ENCODE assay signal across 21 mouse cellular contexts in the genomic region with DNA sequence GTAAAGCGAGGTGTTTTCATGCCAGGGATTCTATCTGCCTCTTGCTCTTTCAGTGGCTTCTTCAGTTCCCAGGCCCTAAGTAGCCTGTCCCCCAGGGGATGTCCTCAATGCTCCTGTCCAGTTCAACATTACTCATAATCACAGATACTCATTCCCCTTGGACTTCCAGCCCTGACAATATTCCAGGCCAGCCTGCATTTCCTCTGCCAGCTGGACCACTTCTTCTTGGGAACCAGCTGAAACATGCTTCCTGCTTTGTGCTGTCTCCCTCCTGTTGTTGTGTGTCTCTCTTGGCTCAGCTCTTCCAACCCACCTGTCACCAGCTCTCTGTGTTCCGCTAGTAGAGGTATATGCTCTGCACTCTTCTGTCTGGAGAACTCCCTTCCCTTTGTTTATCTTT. TPM values are rescaled to one million over a fixed set of nuclear protein-coding genes. Genes with fewer than 3 reads are reported as not detected.
A peak's percentile ranks its signal among the peaks of the same experiment; 100 is the strongest.
DNase-seq lines count a peak whose midpoint lies in the region; ATAC-seq and TF ChIP-seq lines count a peak whose summit lies in the region.
"Had no signal": no experiment of that assay in that cellular context is flagged by ENCODE, and none has a peak within 500 bp of the region (broad histone marks: within the 10 kb centered on the region; RNA-seq: fewer than 3 reads in every experiment).

No protein-coding gene starts in this region.

- no peak overlapping the region for H3K9ac ChIP-seq in hindbrain, postnatal 0 days (replicated peaks; ENCODE audit: low read length)
- H3K9ac ChIP-seq in hindbrain, embryonic 11.5 days (ENCODE audit: low read depth, low read length) = no peak overlapping the region
- H3K9ac ChIP-seq: forebrain, embryonic 15.5 days; heart, embryonic 13.5 days; hindbrain, embryonic 12.5 days; kidney, embryonic 15.5 days; limb, embryonic 15.5 days; liver, embryonic 15.5 days; midbrain, embryonic 15.5 days had no signal

- no peaks in the 10 kb centered on the region for H3K9me3 ChIP-seq in hindbrain, postnatal 0 days (ENCODE audit: low read length)
- H3K9me3 ChIP-seq in hindbrain, embryonic 11.5 days (ENCODE audit: control insufficient read depth, low read length) = no peaks in the 10 kb centered on the region
- H3K9me3 ChIP-seq: forebrain, embryonic 15.5 days; heart, embryonic 13.5 days; hindbrain, embryonic 12.5 days; kidney, embryonic 15.5 days; limb, embryonic 15.5 days; liver, embryonic 15.5 days; midbrain, embryonic 15.5 days had no signal

- H3K4me2 ChIP-seq in hindbrain, postnatal 0 days (ENCODE audit: low read depth, low read length) = no peak overlapping the region
- no peak overlapping the region for H3K4me2 ChIP-seq in hindbrain, embryonic 11.5 days (replicated peaks; ENCODE audit: low read depth, low read length)
- H3K4me2 ChIP-seq: forebrain, embryonic 15.5 days; heart, embryonic 13.5 days; hindbrain, embryonic 12.5 days; kidney, embryonic 15.5 days; limb, embryonic 15.5 days; liver, embryonic 15.5 days; midbrain, embryonic 15.5 days had no signal

- WGBS in hindbrain, postnatal 0 days = 86% methylated on average over 2 of the region's 2 CpGs
- 96% methylated on average over 2 of the region's 2 CpGs for WGBS in hindbrain, embryonic 11.5 days

- peak; percentile 62 for DNase-seq in cerebellum, postnatal 10 days
- no peak for DNase-seq in cerebellum, postnatal 36 days
- peak; percentile 30 for DNase-seq in hindbrain, postnatal 0 days (ENCODE audit: low spot score)
- DNase-seq in hindbrain, embryonic 11.5 days (ENCODE audit: low spot score) = no peak
- DNase-seq in gastrocnemius, postnatal 25 days = peak; percentile 10
- DNase-seq in heart, postnatal 36 days = peak; percentile 30 to 31
- DNase-seq in right cerebral cortex, postnatal 14 days = no peak
- DNase-seq in left cerebral cortex, postnatal 14 days (ENCODE audit: low spot score in 2 of 2) = no peak
- DNase-seq: adrenal gland, adult 2 months; cerebellum, adult 9-10 months; right cerebral cortex, postnatal 4 days; thymus, postnatal 14 days had no signal

- no peak for ATAC-seq in hindbrain, postnatal 0 days
- no peak for ATAC-seq in hindbrain, embryonic 11.5 days (ENCODE audit: low FRiP score)
- ATAC-seq: forebrain, embryonic 15.5 days; lung, postnatal 0 days; midbrain, embryonic 15.5 days had no signal

- H3K4me3 ChIP-seq in hindbrain, postnatal 0 days (ENCODE audit: low read length) = no peak overlapping the region
- H3K4me3 ChIP-seq in hindbrain, embryonic 11.5 days (ENCODE audit: low read depth, low read length) = no peak overlapping the region
- H3K4me3 ChIP-seq: forebrain, embryonic 15.5 days; heart, embryonic 13.5 days; hindbrain, embryonic 12.5 days; kidney, embryonic 15.5 days; limb, embryonic 15.5 days; liver, embryonic 15.5 days; midbrain, embryonic 15.5 days; myocyte had no signal

- intact Hi-C loops in heart, postnatal 36 days (cut with DNase I) = no loop called here
- intact Hi-C loops in left cerebral cortex, postnatal 14 days (cut with DNase I) = no loop called here

- H3K27me3 ChIP-seq in hindbrain, postnatal 0 days (ENCODE audit: insufficient read depth, low read length) = no peaks in the 10 kb centered on the region
- no peaks in the 10 kb centered on the region for H3K27me3 ChIP-seq in hindbrain, embryonic 11.5 days (ENCODE audit: control insufficient read depth, insufficient read depth, low read length)
- H3K27me3 ChIP-seq: forebrain, embryonic 15.5 days; heart, embryonic 13.5 days; hindbrain, embryonic 12.5 days; kidney, embryonic 15.5 days; limb, embryonic 15.5 days; liver, embryonic 15.5 days; midbrain, embryonic 15.5 days had no signal

- H3K27ac ChIP-seq in hindbrain, postnatal 0 days = no peak overlapping the region
- H3K27ac ChIP-seq in hindbrain, embryonic 11.5 days (ENCODE audit: low read depth, low read length) = no peak overlapping the region
- H3K27ac ChIP-seq: forebrain, embryonic 15.5 days; heart, embryonic 13.5 days; hindbrain, embryonic 12.5 days; kidney, embryonic 15.5 days; limb, embryonic 15.5 days; liver, embryonic 15.5 days; midbrain, embryonic 15.5 days had no signal

- no peaks in the 10 kb centered on the region for H3K36me3 ChIP-seq in hindbrain, postnatal 0 days (ENCODE audit: insufficient read depth, low read length)
- no peaks in the 10 kb centered on the region for H3K36me3 ChIP-seq in hindbrain, embryonic 11.5 days (ENCODE audit: control insufficient read depth, insufficient read depth, low read length)
- H3K36me3 ChIP-seq: forebrain, embryonic 15.5 days; heart, embryonic 13.5 days; hindbrain, embryonic 12.5 days; kidney, embryonic 15.5 days; limb, embryonic 15.5 days; liver, embryonic 15.5 days; midbrain, embryonic 15.5 days had no signal

- no peaks in the 10 kb centered on the region for H3K4me1 ChIP-seq in hindbrain, postnatal 0 days (ENCODE audit: insufficient read depth, low read length)
- H3K4me1 ChIP-seq in hindbrain, embryonic 11.5 days (replicated peaks; ENCODE audit: control insufficient read depth, insufficient read depth, low read length) = no peaks in the 10 kb centered on the region
- H3K4me1 ChIP-seq: forebrain, embryonic 15.5 days; hindbrain, embryonic 12.5 days; limb, embryonic 15.5 days; liver, embryonic 15.5 days; midbrain, embryonic 15.5 days had no signal

- TF ChIP-seq CTCF in hindbrain, postnatal 0 days (IDR thresholded peaks at IDR 0.05; ENCODE audit: low read depth) = no peak

RNA-seq across cellular contexts. Expression of a gene that starts 1.8 kb away (rescaled TPM):
- 0.68 and 1.2 TPM in 2 replicates for total RNA-seq in hindbrain, postnatal 0 days (2014; rRNA removed)
- 1.2 and 1.5 TPM in 2 replicates for polyA plus RNA-seq in hindbrain, postnatal 0 days (2015; fragmentation: Nextera tagmentation; extraction: Ambion mirVana)
- polyA plus RNA-seq in hindbrain, embryonic 11.5 days (2014; fragmentation: Nextera tagmentation; extraction: Ambion mirVana) = 0.49 and 0.77 TPM in 2 replicates
- total RNA-seq in gastrocnemius, postnatal 25 days (2021) = not detected
- total RNA-seq in heart, postnatal 36 days (2021) = not detected
- total RNA-seq in left cerebral cortex, postnatal 14 days (2021) = 1 to 10 TPM; 1.3 to 1.4 TPM
- total RNA-seq: adrenal gland, adult 2 months had no signal
- polyA plus RNA-seq: adrenal gland, adult 2 months; myocyte had no signal

Comparison
In these comparisons a context has a peak if more than half of its experiments do, and no peak if none do; other contexts are left out.
1. DNase-seq: peak in cerebellum, postnatal 10 days (2 of 2), hindbrain, postnatal 0 days (single experiment), gastrocnemius, postnatal 25 days (single experiment) and heart, postnatal 36 days (2 of 2); none in cerebellum, postnatal 36 days (0 of 2), hindbrain, embryonic 11.5 days (single experiment), right cerebral cortex, postnatal 14 days (single experiment) and left cerebral cortex, postnatal 14 days (0 of 2).